Mouse (Mus musculus): ENCODE data around the gene Vps45.
A peak's percentile ranks its signal among the peaks of the same experiment; 100 is the strongest.

GRCm38 (mm10) chr3:95963681-95964080 is 94.6 kb downstream of the Vps45 start:
- TF ChIP-seq POLR2A (IDR thresholded peaks at IDR 0.05; ENCODE audit: control insufficient read depth in 1 of 2, insufficient read depth in 1 of 2, low read depth in 1 of 2, low read length in 2 of 2, poor library complexity in 1 of 2), result no peak
- no peak for TF ChIP-seq SIN3A (IDR thresholded peaks at IDR 0.05; ENCODE audit: low read length)
- TF ChIP-seq TBP (IDR thresholded peaks at IDR 0.05; ENCODE audit: low read depth, low read length), result no peak
- peak; percentile 86 to 95 (median 94) for TF ChIP-seq CTCF (IDR thresholded peaks at IDR 0.05 in 2 of 3, conservative IDR thresholded peaks at IDR 0.05 in 1 of 3; ENCODE audit: control insufficient read depth in 1 of 3, insufficient read depth in 1 of 3, low read depth in 2 of 3, low read length in 3 of 3, poor library complexity in 1 of 3, severe bottlenecking in 1 of 3)
- TF ChIP-seq MYC (IDR thresholded peaks at IDR 0.05; ENCODE audit: low read depth, low read length), result no peak
- TF ChIP-seq GATA1 (IDR thresholded peaks at IDR 0.05; ENCODE audit: low read depth, low read length), result no peak
- no peak for TF ChIP-seq E2F4 (IDR thresholded peaks at IDR 0.05; ENCODE audit: borderline replicate concordance, low read depth, low read length)
- TF ChIP-seq HCFC1 (IDR thresholded peaks at IDR 0.05; ENCODE audit: low read depth, low read length), result 0 out of 2 replicates have a peak, but pooled peaks have one; percentile 17
- TF ChIP-seq EP300 (IDR thresholded peaks at IDR 0.05; ENCODE audit: low read depth in 1 of 2, low read length in 2 of 2), result no peak
- no peak for TF ChIP-seq USF1 (IDR thresholded peaks at IDR 0.05; ENCODE audit: low read depth, low read length)
- no peak for TF ChIP-seq ETS1 (IDR thresholded peaks at IDR 0.05; ENCODE audit: low read depth, low read length)
- no peak for TF ChIP-seq MAX (IDR thresholded peaks at IDR 0.05; ENCODE audit: low read length)
